Mouse (Mus musculus): ENCODE measurements around the gene Tmem254a. TPM values are rescaled to one million over a fixed set of nuclear protein-coding genes. Genes with fewer than 3 reads are reported as not detected.
"Not testable (repeated sequence)": the region's sequence is repeated elsewhere in the genome, so short reads cannot be mapped to it uniquely, and the experiment has no call there.

Gene Tmem254a
- total and polyA plus RNA-seq, 2 experiments from 2014 or later: 10.4 to 11.2 TPM

- not testable (repeated sequence) for H3K4me3 ChIP-seq (ENCODE audit: low read depth, low read length); H3K27me3 ChIP-seq (ENCODE audit: insufficient read depth, low read length); ATAC-seq (ENCODE audit: low FRiP score); H3K27ac ChIP-seq (ENCODE audit: low read depth, low read length); H3K9ac ChIP-seq (replicated peaks; ENCODE audit: low read length, poor library complexity, severe bottlenecking); DNase-seq (ENCODE audit: low spot score); H3K4me2 ChIP-seq (ENCODE audit: low read depth, low read length, poor library complexity, severe bottlenecking); H3K36me3 ChIP-seq (ENCODE audit: insufficient read depth, low read length); H3K4me1 ChIP-seq (ENCODE audit: insufficient read depth, low read length); H3K9me3 ChIP-seq (ENCODE audit: low read length)
- 11% methylated on average over 1 of the region's 5 CpGs for WGBS
Observed at GRCm38 (mm10) chr14:25905243-25905642, 22.2 kb downstream of the Tmem254a start.

DNA sequence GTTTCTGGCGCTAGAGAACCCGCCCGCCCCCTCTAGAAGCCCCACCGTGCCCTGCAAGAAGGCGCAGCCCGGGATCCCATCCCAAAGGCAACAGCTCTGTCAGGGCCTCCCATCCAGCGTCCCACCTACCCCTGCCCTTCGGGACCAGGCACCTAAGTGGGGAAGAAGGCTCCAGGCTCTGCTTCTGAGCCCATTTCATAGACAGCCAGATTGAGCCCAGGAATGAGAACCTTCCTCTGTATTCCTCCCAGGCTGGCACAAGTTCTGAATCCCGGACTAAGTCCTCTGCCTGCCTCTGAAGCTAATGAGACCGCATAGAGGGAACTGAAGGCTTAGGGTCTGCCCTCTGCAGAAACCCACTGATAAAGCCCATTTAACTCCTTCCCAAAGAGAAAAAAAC, 24.5 kb downstream of the Tmem254a start, which contains the start of gene Plac9a:
Plac9a (minus strand) TSS at position 101 of the 400 bp plus-strand sequence.
- H3K9ac ChIP-seq (replicated peaks; ENCODE audit: low read length, poor library complexity, severe bottlenecking); H3K9me3 ChIP-seq (ENCODE audit: low read length); H3K4me3 ChIP-seq (ENCODE audit: low read depth, low read length); H3K27ac ChIP-seq (ENCODE audit: low read depth, low read length); H3K4me1 ChIP-seq (ENCODE audit: insufficient read depth, low read length); H3K27me3 ChIP-seq (ENCODE audit: insufficient read depth, low read length); ATAC-seq (ENCODE audit: low FRiP score); H3K36me3 ChIP-seq (ENCODE audit: insufficient read depth, low read length); H3K4me2 ChIP-seq (ENCODE audit: low read depth, low read length, poor library complexity, severe bottlenecking); DNase-seq (ENCODE audit: low spot score): not testable (repeated sequence)
- WGBS: no CpG with 5 or more reads among the region's 10 CpGs

DNA sequence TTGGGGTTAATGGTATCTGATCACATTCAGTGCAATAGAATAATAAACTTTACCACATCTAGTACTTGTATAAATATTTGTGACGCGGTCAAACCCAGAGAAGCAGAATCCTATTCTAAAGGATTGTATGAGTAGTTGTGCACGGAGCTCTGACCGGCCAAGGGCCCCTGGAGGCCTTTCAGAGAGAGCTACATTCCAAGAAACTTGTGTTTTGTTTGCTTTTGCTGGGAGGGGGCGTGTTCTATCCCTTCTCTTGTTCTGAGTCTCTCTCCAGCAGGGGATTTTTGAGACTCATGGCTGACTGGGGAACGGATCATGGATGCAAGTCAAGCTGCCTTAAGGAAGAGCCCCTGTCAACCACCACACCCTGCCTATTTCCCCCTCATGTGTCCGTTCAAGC, 31.8 kb downstream of the Tmem254a start:
- H3K4me2 ChIP-seq (ENCODE audit: low read depth, low read length, poor library complexity, severe bottlenecking); H3K36me3 ChIP-seq (ENCODE audit: insufficient read depth, low read length); H3K4me1 ChIP-seq (ENCODE audit: insufficient read depth, low read length); DNase-seq (ENCODE audit: low spot score); H3K9ac ChIP-seq (replicated peaks; ENCODE audit: low read length, poor library complexity, severe bottlenecking); H3K9me3 ChIP-seq (ENCODE audit: low read length); H3K4me3 ChIP-seq (ENCODE audit: low read depth, low read length); H3K27me3 ChIP-seq (ENCODE audit: insufficient read depth, low read length); H3K27ac ChIP-seq (ENCODE audit: low read depth, low read length); ATAC-seq (ENCODE audit: low FRiP score): not testable (repeated sequence)
- no CpG with 5 or more reads among the region's 7 CpGs for WGBS

DNA sequence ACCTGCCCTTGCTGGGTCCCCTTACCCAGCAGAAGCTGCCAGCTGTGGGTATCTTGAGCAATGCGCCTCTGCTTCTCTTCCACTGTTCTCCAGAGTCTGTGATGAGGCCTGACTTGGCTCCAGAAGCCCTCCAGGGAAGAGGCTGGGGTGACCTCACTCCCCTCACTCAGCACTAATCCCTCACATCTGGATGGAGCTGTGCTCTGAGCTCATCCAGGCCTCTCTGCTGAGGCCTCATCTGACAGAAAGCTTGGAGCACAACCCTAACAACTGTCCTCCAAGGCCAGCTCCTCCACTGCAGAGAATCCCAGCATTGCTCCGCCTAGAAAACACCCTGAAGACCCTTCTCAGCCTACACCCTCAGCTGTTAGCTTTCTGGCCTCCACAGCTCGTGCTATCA, 32.9 kb downstream of the Tmem254a start:
- no CpG with 5 or more reads among the region's 3 CpGs for WGBS
- not testable (repeated sequence) for DNase-seq (ENCODE audit: low spot score); ATAC-seq (ENCODE audit: low FRiP score)

GRCm38 (mm10) chr14:25885886-25886285, 41.6 kb downstream of the Tmem254a start:
- DNase-seq (ENCODE audit: low spot score); H3K4me2 ChIP-seq (ENCODE audit: low read depth, low read length, poor library complexity, severe bottlenecking); H3K27ac ChIP-seq (ENCODE audit: low read depth, low read length); H3K36me3 ChIP-seq (ENCODE audit: insufficient read depth, low read length); ATAC-seq (ENCODE audit: low FRiP score); H3K4me1 ChIP-seq (ENCODE audit: insufficient read depth, low read length); H3K9me3 ChIP-seq (ENCODE audit: low read length); H3K9ac ChIP-seq (replicated peaks; ENCODE audit: low read length, poor library complexity, severe bottlenecking); H3K4me3 ChIP-seq (ENCODE audit: low read depth, low read length); H3K27me3 ChIP-seq (ENCODE audit: insufficient read depth, low read length): not testable (repeated sequence)
- no CpG with 5 or more reads among the region's 12 CpGs for WGBS

More for the DNA sequence above, 32.9 kb downstream of the Tmem254a start:
- H3K27me3 ChIP-seq (ENCODE audit: insufficient read depth, low read length); H3K36me3 ChIP-seq (ENCODE audit: insufficient read depth, low read length); H3K4me3 ChIP-seq (ENCODE audit: low read depth, low read length); H3K27ac ChIP-seq (ENCODE audit: low read depth, low read length); H3K4me2 ChIP-seq (ENCODE audit: low read depth, low read length, poor library complexity, severe bottlenecking); H3K9ac ChIP-seq (replicated peaks; ENCODE audit: low read length, poor library complexity, severe bottlenecking); H3K4me1 ChIP-seq (ENCODE audit: insufficient read depth, low read length); H3K9me3 ChIP-seq (ENCODE audit: low read length): not testable (repeated sequence)

DNA sequence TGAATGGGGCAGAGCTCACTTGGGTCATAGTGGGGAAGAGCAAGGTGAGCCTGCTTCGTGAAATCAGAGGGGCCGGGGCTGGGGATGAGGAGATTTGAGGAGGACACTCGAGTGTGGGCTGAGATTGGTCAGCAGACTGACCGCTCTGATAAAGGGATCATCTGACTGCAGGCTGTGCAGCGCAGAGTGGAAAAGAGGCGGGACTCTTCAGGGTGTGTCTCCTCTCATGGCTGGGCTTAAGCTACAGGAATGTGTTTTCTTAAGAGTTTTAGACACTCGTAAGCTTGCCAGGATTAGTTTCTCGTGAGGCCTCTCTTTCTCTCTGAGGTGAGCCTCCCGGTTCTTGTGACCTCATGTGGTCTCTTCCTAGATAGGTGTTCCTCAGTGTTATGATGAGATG, 45.7 kb downstream of the Tmem254a start:
- not testable (repeated sequence) for ATAC-seq (ENCODE audit: low FRiP score); H3K9ac ChIP-seq (replicated peaks; ENCODE audit: low read length, poor library complexity, severe bottlenecking); H3K4me1 ChIP-seq (ENCODE audit: insufficient read depth, low read length); H3K27ac ChIP-seq (ENCODE audit: low read depth, low read length); DNase-seq (ENCODE audit: low spot score); H3K4me2 ChIP-seq (ENCODE audit: low read depth, low read length, poor library complexity, severe bottlenecking); H3K9me3 ChIP-seq (ENCODE audit: low read length); H3K27me3 ChIP-seq (ENCODE audit: insufficient read depth, low read length); H3K4me3 ChIP-seq (ENCODE audit: low read depth, low read length); H3K36me3 ChIP-seq (ENCODE audit: insufficient read depth, low read length)
- WGBS: no CpG with 5 or more reads among the region's 9 CpGs

DNA sequence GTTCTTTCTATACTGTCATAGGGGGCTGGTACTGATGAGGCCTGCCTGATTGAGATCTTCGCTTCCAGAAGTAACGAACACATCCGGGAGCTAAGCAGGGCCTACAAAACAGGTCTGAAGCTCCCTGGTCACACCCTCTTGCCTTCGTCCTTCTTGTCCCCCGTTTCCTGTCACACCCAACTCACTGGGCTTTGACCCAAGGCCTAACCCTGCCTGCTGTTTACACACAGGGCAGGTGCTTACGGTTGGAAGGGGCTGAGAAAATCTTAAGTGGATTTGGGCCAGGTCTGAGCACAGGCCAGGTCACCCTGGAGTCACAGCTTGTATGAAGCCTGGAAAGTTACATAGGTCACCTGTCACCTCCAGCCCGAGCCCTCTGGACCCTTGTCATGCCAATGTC, 50.8 kb downstream of the Tmem254a start:
- DNase-seq (ENCODE audit: low spot score); H3K9ac ChIP-seq (replicated peaks; ENCODE audit: low read length, poor library complexity, severe bottlenecking); H3K4me2 ChIP-seq (ENCODE audit: low read depth, low read length, poor library complexity, severe bottlenecking); ATAC-seq (ENCODE audit: low FRiP score); H3K36me3 ChIP-seq (ENCODE audit: insufficient read depth, low read length); H3K27ac ChIP-seq (ENCODE audit: low read depth, low read length); H3K9me3 ChIP-seq (ENCODE audit: low read length); H3K27me3 ChIP-seq (ENCODE audit: insufficient read depth, low read length); H3K4me3 ChIP-seq (ENCODE audit: low read depth, low read length); H3K4me1 ChIP-seq (ENCODE audit: insufficient read depth, low read length): not testable (repeated sequence)
- WGBS: no CpG with 5 or more reads among the region's 7 CpGs

Other genes with a start within 250 kb of the Tmem254a start
- gene Ppif, start 233.5 kb downstream of the Tmem254a start, total RNA-seq (2014; rRNA removed): 51.4 and 55.8 TPM in 2 replicates
- gene Ppif, start 233.5 kb downstream of the Tmem254a start, polyA plus RNA-seq (2015; fragmentation: Nextera tagmentation; extraction: Ambion mirVana): 50.2 and 52.2 TPM in 2 replicates
- gene Zcchc24, start 158.6 kb downstream of the Tmem254a start, total RNA-seq (2014; rRNA removed): 28.3 and 34.3 TPM in 2 replicates
- gene Zcchc24, start 158.6 kb downstream of the Tmem254a start, polyA plus RNA-seq (2015; fragmentation: Nextera tagmentation; extraction: Ambion mirVana): 13.9 and 15.3 TPM in 2 replicates
- gene Anxa11, start 85.5 kb downstream of the Tmem254a start, total RNA-seq (2014; rRNA removed): 2.7 and 3.0 TPM in 2 replicates
- 3.3 TPM in 2 replicates for gene Anxa11, start 85.5 kb downstream of the Tmem254a start, polyA plus RNA-seq (2015; fragmentation: Nextera tagmentation; extraction: Ambion mirVana)
- gene Plac9a, start 24.6 kb downstream of the Tmem254a start, total RNA-seq (2014; rRNA removed): not detected in 2 replicates
- not detected in 2 replicates for gene Plac9a, start 24.6 kb downstream of the Tmem254a start, polyA plus RNA-seq (2015; fragmentation: Nextera tagmentation; extraction: Ambion mirVana)
- gene Cphx1, start 10.6 kb upstream of the Tmem254a start, total RNA-seq (2014; rRNA removed): not detected in 2 replicates
- 0.35 TPM in 1 of 2 replicates, not detected in the other for gene Cphx1, start 10.6 kb upstream of the Tmem254a start, polyA plus RNA-seq (2015; fragmentation: Nextera tagmentation; extraction: Ambion mirVana)
- gene Duxbl1, start 50.9 kb upstream of the Tmem254a start, total RNA-seq (2014; rRNA removed): 1.2 and 2.6 TPM in 2 replicates
- gene Duxbl1, start 50.9 kb upstream of the Tmem254a start, polyA plus RNA-seq (2015; fragmentation: Nextera tagmentation; extraction: Ambion mirVana): 1.2 and 1.3 TPM in 2 replicates
- gene Gm9780, start 115.0 kb upstream of the Tmem254a start, total RNA-seq (2014; rRNA removed): 4.9 and 5.9 TPM in 2 replicates
- gene Gm9780, start 115.0 kb upstream of the Tmem254a start, polyA plus RNA-seq (2015; fragmentation: Nextera tagmentation; extraction: Ambion mirVana): 13.8 and 14.5 TPM in 2 replicates
- gene Tmem254c, start 139.7 kb upstream of the Tmem254a start, total RNA-seq (2014; rRNA removed): 37.7 and 39.0 TPM in 2 replicates
- gene Tmem254c, start 139.7 kb upstream of the Tmem254a start, polyA plus RNA-seq (2015; fragmentation: Nextera tagmentation; extraction: Ambion mirVana): 36.2 and 49.6 TPM in 2 replicates
- not detected in 2 replicates for gene Cphx2, start 153.8 kb upstream of the Tmem254a start, total RNA-seq (2014; rRNA removed)
- gene Cphx2, start 153.8 kb upstream of the Tmem254a start, polyA plus RNA-seq (2015; fragmentation: Nextera tagmentation; extraction: Ambion mirVana): not detected in 2 replicates
- gene Cphx3, start 154.6 kb upstream of the Tmem254a start, total RNA-seq (2014; rRNA removed): not detected in 2 replicates
- gene Cphx3, start 154.6 kb upstream of the Tmem254a start, polyA plus RNA-seq (2015; fragmentation: Nextera tagmentation; extraction: Ambion mirVana): not detected in 2 replicates
- 2.2 and 5.8 TPM in 2 replicates for gene Duxbl2, start 190.7 kb upstream of the Tmem254a start, total RNA-seq (2014; rRNA removed)
- not detected in 2 replicates for gene Duxbl2, start 190.7 kb upstream of the Tmem254a start, polyA plus RNA-seq (2015; fragmentation: Nextera tagmentation; extraction: Ambion mirVana)